In the genomic region with DNA sequence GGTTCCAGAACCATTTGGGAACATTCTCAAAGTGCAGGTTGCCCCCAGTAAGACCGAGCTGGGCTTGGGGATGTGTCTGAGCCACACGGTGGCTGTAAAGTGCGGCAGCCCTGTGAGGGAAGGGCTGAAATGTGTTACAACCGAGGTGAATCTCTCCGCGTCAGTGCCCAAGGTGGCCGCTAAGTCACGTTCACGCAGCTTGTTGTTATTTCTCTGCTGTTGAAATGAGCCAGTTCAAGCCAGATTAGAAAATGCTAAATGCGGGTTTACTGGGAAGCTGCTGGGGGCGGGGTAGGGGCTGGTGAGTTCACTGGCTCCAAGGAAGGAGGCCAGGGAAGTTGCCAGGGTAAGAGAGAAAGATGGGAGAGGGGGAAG, we compare ENCODE assay signal across 9 mouse cellular contexts. TPM values are rescaled to one million over a fixed set of nuclear protein-coding genes. Genes with fewer than 3 reads are reported as not detected.
A peak's percentile ranks its signal among the peaks of the same experiment; 100 is the strongest.
DNase-seq lines count a peak whose midpoint lies in the region; ATAC-seq and TF ChIP-seq lines count a peak whose summit lies in the region.
"Had no signal": no experiment of that assay in that cellular context is flagged by ENCODE, and none has a peak within 500 bp of the region (broad histone marks: within the 10 kb centered on the region; RNA-seq: fewer than 3 reads in every experiment).

No protein-coding gene starts in this region.

- in situ Hi-C loops in ES-E14 (cut with MboI; ENCODE audit: low sequenced_read_pairs in 2 of 2, unreplicated experiment in 2 of 2), result no loop called here

- DNase-seq in heart, adult 18-20 months, result peak; percentile 39 to 43
- DNase-seq in heart, adult 9 months (ENCODE audit: low spot score in 2 of 2), result no peak
- DNase-seq in ES-E14 (ENCODE audit: low read depth, low spot score), result no peak
- DNase-seq in heart, postnatal 4 days, result peak; percentile 14
- no peak for DNase-seq in left cerebral cortex, postnatal 4 days
- DNase-seq in left cerebral cortex, adult 18-20 months (ENCODE audit: low spot score in 2 of 2), result no peak
- no peak for DNase-seq in right cerebral cortex, postnatal 25 days

- WGBS in midbrain, embryonic 12.5 days, result 18% methylated on average over 11 of the region's 11 CpGs

- H3K9me3 ChIP-seq in ES-E14 (ENCODE audit: control insufficient read depth, insufficient read depth, low read depth, low read length), result no peaks in the 10 kb centered on the region
- no peaks in the 10 kb centered on the region for H3K9me3 ChIP-seq in midbrain, embryonic 12.5 days

- no peak overlapping the region for H3K27ac ChIP-seq in ES-E14 (ENCODE audit: insufficient read depth, low read depth, low read length, poor library complexity, severe bottlenecking)
- H3K27ac ChIP-seq in midbrain, embryonic 12.5 days (replicated peaks), result no peak overlapping the region

- peak overlapping the region; percentile 37 to 50; a peak in 3 of 4 replicates for H3K4me3 ChIP-seq in ES-E14 (ENCODE audit: insufficient read depth in 1 of 2, low read depth in 1 of 2, low read length in 2 of 2, poor library complexity in 1 of 2, severe bottlenecking in 1 of 2)
- H3K4me3 ChIP-seq in midbrain, embryonic 12.5 days, result no peak overlapping the region
- H3K4me3 ChIP-seq: megakaryocyte, embryonic 14.5 days had no signal

- peak overlapping the region; percentile 32 for H3K4me2 ChIP-seq in midbrain, embryonic 12.5 days (replicated peaks)

- H3K27me3 ChIP-seq in midbrain, embryonic 12.5 days, result 0 out of 2 replicates have a peak, but pooled peaks cover 3% of the 10 kb centered on the region

- H3K9ac ChIP-seq in ES-E14 (ENCODE audit: insufficient read depth, low read depth, low read length, poor library complexity, severe bottlenecking), result peak overlapping the region; percentile 40; the same call in 1 of the 2 replicates
- no peak overlapping the region for H3K9ac ChIP-seq in midbrain, embryonic 12.5 days (replicated peaks)

- intact Hi-C loops in left cerebral cortex, postnatal 4 days (cut with DNase I), result no loop called here

- no peaks in the 10 kb centered on the region for H3K36me3 ChIP-seq in ES-E14 (ENCODE audit: control insufficient read depth, insufficient read depth, low read length, poor library complexity, severe bottlenecking)
- no peaks in the 10 kb centered on the region for H3K36me3 ChIP-seq in midbrain, embryonic 12.5 days

- H3K4me1 ChIP-seq in ES-E14 (ENCODE audit: control insufficient read depth in 2 of 2, insufficient read depth in 2 of 2, low read length in 2 of 2, poor library complexity in 1 of 2), result peaks cover 2% of the 10 kb centered on the region in 2 experiments; a peak in 1 of 4 replicates
- H3K4me1 ChIP-seq in midbrain, embryonic 12.5 days, result no peaks in the 10 kb centered on the region
- H3K4me1 ChIP-seq: megakaryocyte, embryonic 14.5 days had no signal

- no peak for ATAC-seq in midbrain, embryonic 12.5 days (ENCODE audit: low FRiP score, low read depth)

TF ChIP-seq in ES-E14, 5 proteins besides CTCF, POLR2A, EP300 and RAD21:
- TF ChIP-seq MAFK (IDR thresholded peaks at IDR 0.05; ENCODE audit: insufficient read depth, low read depth, low read length) (no peak), ZC3H11A (IDR thresholded peaks at IDR 0.05; ENCODE audit: borderline replicate concordance, low read depth, low read length) (no peak), HCFC1 (IDR thresholded peaks at IDR 0.05; ENCODE audit: borderline replicate concordance, insufficient read depth, low read length) (no peak), CHD2 (IDR thresholded peaks at IDR 0.05; ENCODE audit: low read depth, low read length) (no peak), ZNF384 (IDR thresholded peaks at IDR 0.05; ENCODE audit: low read depth, low read length) (no peak)

RNA-seq across cellular contexts. Expression of a gene that starts 46.7 kb away (rescaled TPM):
- 1 to 10 TPM; 1.6 to 1.7 TPM for total RNA-seq in heart, adult 18-20 months (2021)
- 0.04 TPM in 1 of 2 replicates, not detected in the other for total RNA-seq in ES-E14 (2012; rRNA removed)
- total RNA-seq in heart, postnatal 4 days (2021), result 10 to 100 TPM in 1 of 2 experiments, 1 to 10 TPM in 1; 9.3 to 13.3 TPM
- polyA plus RNA-seq in midbrain, embryonic 12.5 days (2016; fragmentation: Nextera tagmentation; extraction: Ambion mirVana), result 0.05 TPM in 1 of 2 replicates, not detected in the other
- total RNA-seq in left cerebral cortex, postnatal 4 days (2021), result 10 to 100 TPM; 27.1 to 27.5 TPM
- total RNA-seq in left cerebral cortex, adult 18-20 months (2021), result 10 to 100 TPM; 12.0 to 16.8 TPM

Comparison
In these comparisons a context has a peak if more than half of its experiments do, and no peak if none do; other contexts are left out.
1. DNase-seq: peak in heart, adult 18-20 months (2 of 2) and heart, postnatal 4 days (single experiment); none in heart, adult 9 months (0 of 2), ES-E14 (single experiment), left cerebral cortex, postnatal 4 days (single experiment), left cerebral cortex, adult 18-20 months (0 of 2) and right cerebral cortex, postnatal 25 days (single experiment).